Mouse (Mus musculus) midbrain, embryonic 10.5 days (tissue): ENCODE results near the gene Clca3a1. TPM values are rescaled to one million over a fixed set of nuclear protein-coding genes. Genes with fewer than 3 reads are reported as not detected.
"Not testable (repeated sequence)": the region's sequence is repeated elsewhere in the genome, so short reads cannot be mapped to it uniquely, and the experiment has no call there.

ENCODE experiments used
- DNase-seq: peaks from one replicate; pipeline ENCODE4 v3.0.0-alpha.2; 2017; ENCODE audit warnings: low spot score
- H3K27ac ChIP-seq: fragments of 300-500 bp; sonication (generic); replicated peaks from 2 replicates; pipeline ENCODE4 v1.5.1; 2016; ENCODE audit warnings: mild to moderate bottlenecking
- H3K27me3 ChIP-seq: fragments of 300-500 bp; sonication (generic); 2 replicates; pipeline ENCODE4 v1.6.1; 2016; ENCODE audit warnings: low read depth, mild to moderate bottlenecking; ENCODE audit not compliant: poor library complexity, severe bottlenecking
- H3K36me3 ChIP-seq: fragments of 300-500 bp; sonication (generic); 2 replicates; pipeline ENCODE4 v1.6.1; 2016; ENCODE audit warnings: mild to moderate bottlenecking, moderate library complexity
- H3K4me1 ChIP-seq: fragments of 300-500 bp; sonication (generic); 2 replicates; pipeline ENCODE4 v1.6.1; 2016
- H3K4me3 ChIP-seq: fragments of 300-500 bp; sonication (generic); 2 replicates; pipeline ENCODE4 v1.5.1; 2016; ENCODE audit warnings: mild to moderate bottlenecking, moderate library complexity
- H3K9me3 ChIP-seq: fragments of 300-500 bp; sonication (generic); replicated peaks from 2 replicates; pipeline ENCODE4 v1.6.1; 2016; ENCODE audit warnings: mild to moderate bottlenecking
- WGBS: fragments of 180-500 bp; shearing (Covaris S2); methylation state at CpG from one replicate; pipeline ENCODE4 v1.1.7; 2016; 5-methylcytosine and 5-hydroxymethylcytosine counted together
- polyA plus RNA-seq: library from polyadenylated mRNA; unstranded; fragments of >200 nt; fragmentation: Nextera tagmentation; extraction: Ambion mirVana; gene quantifications from 2 replicates; pipeline ENCODE4 v1.2.1, GENCODE M21; 2016

Clca3a1 gene
- polyA plus RNA-seq, 1 experiment from 2014 or later, result not detected

DNA sequence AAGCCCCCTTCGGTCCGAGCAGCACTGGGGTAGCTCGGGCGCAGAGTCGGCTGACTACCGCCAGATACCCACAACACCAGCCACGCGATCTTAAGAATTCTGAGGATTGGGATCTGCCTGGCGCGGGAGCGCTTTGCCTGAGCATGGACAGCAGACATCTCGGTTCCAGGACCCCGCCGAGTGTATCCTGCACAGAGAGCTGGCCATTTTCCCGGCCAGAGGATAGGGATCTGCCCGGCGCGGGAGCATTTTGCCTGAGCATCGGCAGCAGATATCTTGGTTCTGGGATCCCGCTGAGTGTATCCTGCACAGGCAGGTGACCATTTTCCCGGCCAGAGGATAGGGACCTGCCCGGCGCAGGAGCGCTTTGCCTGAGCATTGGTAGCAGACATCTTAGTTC is 22.4 kb downstream of the Clca3a1 start:
- not testable (repeated sequence) for H3K9me3 ChIP-seq, H3K27ac ChIP-seq, H3K4me1 ChIP-seq, H3K4me3 ChIP-seq, H3K36me3 ChIP-seq, H3K27me3 ChIP-seq, DNase-seq
- WGBS, result 76% methylated on average over 24 of the region's 24 CpGs

DNA sequence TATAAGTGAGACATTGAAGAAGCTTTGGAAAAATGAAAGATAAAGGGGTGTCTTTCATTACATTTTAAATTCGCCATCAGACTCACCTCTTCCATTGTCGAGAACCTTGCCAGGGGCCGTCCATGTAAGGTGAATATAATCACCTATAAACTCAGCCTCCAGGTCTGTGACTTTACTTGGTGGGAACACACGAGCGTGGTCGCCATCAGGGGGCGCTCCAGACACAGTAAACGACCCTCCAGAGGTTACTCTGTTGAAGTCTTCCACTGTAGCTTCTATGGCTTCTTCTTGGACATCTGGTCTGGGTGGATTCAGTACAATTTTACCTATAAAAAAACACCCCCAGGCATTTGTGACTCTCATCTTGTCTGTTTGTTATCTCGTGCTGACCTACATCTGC is 23.9 kb downstream of the Clca3a1 start:
- no peaks in the 10 kb centered on the region for H3K9me3 ChIP-seq
- no peaks in the 10 kb centered on the region for H3K36me3 ChIP-seq
- WGBS, result 31% methylated on average over 9 of the region's 9 CpGs
- H3K27me3 ChIP-seq, result no peaks in the 10 kb centered on the region
- DNase-seq, result peak; percentile 33
- H3K4me3 ChIP-seq, result no peak overlapping the region
- no peak overlapping the region for H3K27ac ChIP-seq
- no peaks in the 10 kb centered on the region for H3K4me1 ChIP-seq

DNA sequence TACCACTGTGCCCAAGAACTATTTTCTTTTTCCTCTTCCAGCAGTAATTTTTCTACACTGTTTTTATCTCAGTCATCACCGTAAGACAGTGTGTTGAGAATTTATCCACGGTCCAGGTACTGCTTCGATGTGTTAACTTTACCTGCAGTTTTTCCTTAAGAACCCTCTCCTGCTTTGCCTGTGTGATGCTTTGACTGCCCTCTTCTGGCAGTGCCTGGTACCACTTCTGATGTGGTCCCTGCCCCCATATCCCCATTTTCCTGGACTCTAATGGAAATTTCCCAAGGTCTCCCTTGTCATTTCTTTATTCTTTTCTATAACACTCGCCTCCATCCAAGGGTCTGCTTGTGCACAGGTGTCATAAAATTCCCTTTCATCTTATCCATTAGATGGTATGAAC is 37.3 kb downstream of the Clca3a1 start:
- Histone ChIP-seq H3K27me3 (no peaks in the 10 kb centered on the region), H3K9me3 (no peaks in the 10 kb centered on the region), H3K4me1 (peaks cover 15% of the 10 kb centered on the region), H3K36me3 (no peaks in the 10 kb centered on the region), H3K4me3 (no peak overlapping the region), H3K27ac (no peak overlapping the region)
- WGBS, result 53% methylated on average over 4 of the region's 4 CpGs
- peak; percentile 39 for DNase-seq

DNA sequence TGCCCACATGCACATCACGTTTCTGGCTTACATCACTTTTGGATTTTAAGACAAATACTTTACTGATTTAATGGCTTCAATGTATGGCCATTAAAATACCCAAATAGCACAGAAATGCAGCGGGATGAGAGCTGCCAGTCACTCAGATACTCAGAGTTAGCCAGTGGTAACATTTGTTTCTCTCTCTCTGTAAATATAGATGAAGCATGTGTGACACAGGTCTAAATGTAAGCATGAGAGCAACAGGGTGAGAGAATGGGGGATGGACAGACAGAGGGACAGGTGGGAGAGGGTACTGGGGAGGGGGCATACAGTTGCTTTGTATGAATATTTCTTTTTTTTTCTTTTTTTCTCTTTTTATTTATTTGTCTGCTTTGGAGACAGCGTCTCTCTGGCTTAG is 38.2 kb downstream of the Clca3a1 start:
- not testable (repeated sequence) for H3K27ac ChIP-seq, H3K4me3 ChIP-seq, H3K9me3 ChIP-seq, H3K27me3 ChIP-seq, H3K36me3 ChIP-seq, DNase-seq
- 89% methylated on average over 3 of the region's 3 CpGs for WGBS
- peaks cover 24% of the 10 kb centered on the region for H3K4me1 ChIP-seq

GRCm38 (mm10) chr3:144721860-144722256 is 38.9 kb downstream of the Clca3a1 start:
- Histone ChIP-seq H3K36me3 (no peaks in the 10 kb centered on the region), H3K27me3 (no peaks in the 10 kb centered on the region), H3K4me3 (no peak overlapping the region), H3K27ac (no peak overlapping the region), H3K9me3 (no peaks in the 10 kb centered on the region), H3K4me1 (peaks cover 25% of the 10 kb centered on the region)
- no peak for DNase-seq
- 89% methylated on average over 9 of the region's 9 CpGs for WGBS

DNA sequence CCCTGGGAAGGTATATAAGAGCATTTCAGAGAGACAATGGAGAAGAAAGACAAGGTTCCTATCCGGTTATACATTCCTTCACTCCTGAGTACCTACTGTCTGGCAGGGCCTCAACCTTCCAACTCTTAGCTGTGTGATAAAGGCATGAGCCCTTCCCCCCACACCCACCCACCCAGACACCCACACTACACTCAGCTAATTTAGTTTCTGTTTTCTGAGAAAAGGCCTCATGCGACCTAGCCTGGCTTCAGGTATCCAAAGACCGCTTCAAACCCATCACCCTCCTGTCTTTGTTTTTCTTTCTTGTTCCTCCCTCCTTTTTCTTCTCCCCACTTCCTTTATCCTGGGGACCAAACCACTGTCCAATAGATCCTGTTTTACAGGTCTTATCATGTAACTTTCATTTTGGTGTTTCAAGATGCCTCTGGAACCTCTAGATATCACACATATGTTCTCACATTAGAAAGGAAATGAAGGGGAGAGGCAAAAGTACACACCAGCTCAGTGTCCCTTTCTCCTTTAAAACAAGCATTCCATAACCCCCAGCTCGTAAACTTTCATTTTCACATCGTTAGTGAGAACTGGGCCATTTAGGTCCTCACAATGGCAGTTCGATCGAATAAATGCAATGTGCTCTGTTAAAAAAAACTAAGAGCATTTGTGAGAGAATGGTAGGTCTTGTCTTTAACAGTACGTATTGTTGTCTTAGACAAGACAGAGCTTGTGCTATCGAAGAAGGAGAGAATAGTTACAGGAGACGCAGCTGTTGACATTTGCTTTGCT is 39.5 kb downstream of the Clca3a1 start:
- no peak for DNase-seq
- Histone ChIP-seq H3K27ac (no peak overlapping the region), H3K36me3 (no peaks in the 10 kb centered on the region), H3K9me3 (no peaks in the 10 kb centered on the region), H3K4me3 (peak overlapping the region; percentile 86; the same call in 1 of the 2 replicates), H3K27me3 (no peaks in the 10 kb centered on the region), H3K4me1 (peaks cover 25% of the 10 kb centered on the region)
- 89% methylated on average over 10 of the region's 10 CpGs for WGBS

DNA sequence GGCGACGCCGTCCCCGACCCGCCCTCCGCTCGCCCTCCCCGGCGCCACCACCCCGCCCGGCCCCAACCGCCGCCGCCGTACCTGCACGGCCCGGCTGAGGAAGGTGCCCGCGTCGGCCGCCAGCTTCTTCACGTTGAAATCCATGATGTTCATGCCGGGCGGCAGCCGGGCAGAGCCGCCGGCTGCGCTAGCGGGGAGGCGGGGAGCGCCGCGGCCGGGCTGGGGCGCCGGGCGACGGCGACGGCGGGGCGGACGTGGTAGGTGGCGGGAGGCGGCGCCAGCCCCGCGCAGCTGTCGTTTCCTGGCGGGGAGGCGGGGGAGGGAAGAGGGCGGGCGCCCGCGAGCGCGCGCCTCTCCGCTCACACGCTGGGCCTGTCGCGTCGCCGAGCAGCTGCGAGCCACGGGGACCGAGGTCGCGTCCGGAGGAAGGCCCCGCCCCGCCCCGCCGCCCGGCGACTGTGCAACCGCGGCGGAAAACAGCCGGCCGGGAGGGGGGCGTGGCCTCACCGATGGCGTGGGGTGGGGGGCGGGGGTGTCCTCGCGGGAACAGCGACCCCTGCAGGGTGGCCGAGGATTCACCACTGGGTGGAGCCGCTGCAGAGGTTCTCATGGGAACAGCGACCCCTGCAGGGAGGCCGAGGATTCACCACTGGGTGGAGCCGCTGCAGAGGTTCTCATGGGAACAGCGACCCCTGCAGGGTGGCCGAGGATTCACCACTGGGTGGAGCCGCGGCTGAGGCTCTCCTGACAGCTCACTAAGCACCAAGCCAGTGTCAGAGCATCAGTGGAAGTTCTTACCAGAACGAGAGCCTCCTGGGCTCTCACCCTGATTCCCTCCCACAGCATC is 40.7 kb downstream of the Clca3a1 start, which contains the start of gene Sh3glb1:
TSS of gene Sh3glb1 (minus strand) at position 435 of the 847 bp plus-strand sequence.
- Histone ChIP-seq H3K27me3 (no peaks in the 10 kb centered on the region), H3K4me1 (peaks cover 32% of the 10 kb centered on the region), H3K27ac (peak within 1 kb of the TSS; percentile 96), H3K9me3 (no peaks in the 10 kb centered on the region), H3K36me3 (no peaks in the 10 kb centered on the region), H3K4me3 (peak within 1 kb of the TSS; percentile 86)
- under 1% methylated on average over 76 of the region's 98 CpGs for WGBS
- DNase-seq, result peak; percentile 92

GRCm38 (mm10) chr3:144719088-144719900 is 41.5 kb downstream of the Clca3a1 start:
- Histone ChIP-seq H3K27me3 (no peaks in the 10 kb centered on the region), H3K27ac (peak overlapping the region; percentile 96), H3K36me3 (no peaks in the 10 kb centered on the region), H3K9me3 (no peaks in the 10 kb centered on the region), H3K4me3 (peak overlapping the region; percentile 86), H3K4me1 (peaks cover 40% of the 10 kb centered on the region)
- 1% methylated on average over 51 of the region's 56 CpGs for WGBS
- DNase-seq, result peak; percentile 72

GRCm38 (mm10) chr3:144718706-144719087 is 42.1 kb downstream of the Clca3a1 start:
- H3K4me3 ChIP-seq, result peak overlapping the region; percentile 86
- WGBS, result 32% methylated on average over 7 of the region's 7 CpGs

DNA sequence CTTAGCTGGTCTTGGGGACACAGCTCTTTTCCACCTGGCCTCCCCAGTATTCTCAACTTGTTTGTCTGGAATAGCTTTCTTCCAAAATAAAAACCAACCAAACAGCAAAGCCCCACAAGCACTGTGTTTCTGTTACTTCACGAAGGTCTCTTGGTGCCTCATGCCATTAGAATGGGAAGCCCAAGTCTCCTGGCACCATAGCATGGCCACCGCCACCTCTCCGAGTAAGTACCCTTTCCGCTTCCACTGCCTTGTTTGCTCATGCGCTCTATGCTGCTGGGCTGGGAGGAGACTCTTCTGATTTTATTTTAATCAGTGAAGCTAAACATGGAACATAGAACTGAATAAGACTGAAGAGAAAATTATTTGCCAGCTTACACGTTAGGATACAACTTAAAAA is 42.9 kb downstream of the Clca3a1 start:
- no peak for DNase-seq
- no peak overlapping the region for H3K4me3 ChIP-seq
- no peaks in the 10 kb centered on the region for H3K36me3 ChIP-seq
- H3K27me3 ChIP-seq, result no peaks in the 10 kb centered on the region
- H3K9me3 ChIP-seq, result no peaks in the 10 kb centered on the region
- H3K27ac ChIP-seq, result no peak overlapping the region
- peaks cover 46% of the 10 kb centered on the region for H3K4me1 ChIP-seq
- WGBS, result 91% methylated on average over 6 of the region's 6 CpGs

More at GRCm38 (mm10) chr3:144718706-144719087, 42.1 kb downstream of the Clca3a1 start:
- DNase-seq, result no peak
- no peaks in the 10 kb centered on the region for H3K27me3 ChIP-seq
- no peaks in the 10 kb centered on the region for H3K36me3 ChIP-seq
- H3K27ac ChIP-seq, result peak overlapping the region; percentile 96; the same call in 1 of the 2 replicates
- H3K9me3 ChIP-seq, result no peaks in the 10 kb centered on the region
- peaks cover 46% of the 10 kb centered on the region for H3K4me1 ChIP-seq

GRCm38 (mm10) chr3:144717121-144717520 is 43.7 kb downstream of the Clca3a1 start:
- Histone ChIP-seq H3K27me3 (no peaks in the 10 kb centered on the region), H3K27ac (no peak overlapping the region), H3K4me3 (no peak overlapping the region), H3K4me1 (peaks cover 46% of the 10 kb centered on the region), H3K36me3 (peaks cover 4% of the 10 kb centered on the region), H3K9me3 (no peaks in the 10 kb centered on the region)
- 91% methylated on average over 3 of the region's 3 CpGs for WGBS
- DNase-seq, result no peak

DNA sequence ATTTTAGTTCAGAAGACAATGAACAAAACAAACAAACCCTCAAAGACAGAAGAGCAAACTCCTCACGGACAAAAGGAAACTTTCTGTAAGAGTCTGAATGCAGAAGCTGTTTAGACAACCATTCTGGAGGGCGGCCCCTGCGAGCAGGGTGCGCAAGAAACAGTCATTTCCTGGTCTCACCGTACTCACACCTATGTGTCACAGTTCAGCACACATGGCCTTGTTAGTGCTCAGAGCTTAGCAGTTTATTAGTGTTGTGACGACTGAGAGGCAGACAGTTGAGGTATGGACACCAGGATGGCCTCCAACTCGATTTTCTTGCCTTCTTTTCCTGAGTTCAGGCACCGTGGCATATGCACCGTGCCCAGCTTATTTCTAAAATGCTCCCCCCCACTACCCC is 44.9 kb downstream of the Clca3a1 start:
- no peaks in the 10 kb centered on the region for H3K9me3 ChIP-seq
- H3K27me3 ChIP-seq, result no peaks in the 10 kb centered on the region
- DNase-seq, result no peak
- peaks cover 44% of the 10 kb centered on the region for H3K4me1 ChIP-seq
- H3K4me3 ChIP-seq, result no peak overlapping the region
- H3K36me3 ChIP-seq, result peaks cover 16% of the 10 kb centered on the region
- no peak overlapping the region for H3K27ac ChIP-seq
- WGBS, result 73% methylated on average over 9 of the region's 9 CpGs
